Mouse (Mus musculus): ENCODE results near the gene Ppp1r16b.

DNA sequence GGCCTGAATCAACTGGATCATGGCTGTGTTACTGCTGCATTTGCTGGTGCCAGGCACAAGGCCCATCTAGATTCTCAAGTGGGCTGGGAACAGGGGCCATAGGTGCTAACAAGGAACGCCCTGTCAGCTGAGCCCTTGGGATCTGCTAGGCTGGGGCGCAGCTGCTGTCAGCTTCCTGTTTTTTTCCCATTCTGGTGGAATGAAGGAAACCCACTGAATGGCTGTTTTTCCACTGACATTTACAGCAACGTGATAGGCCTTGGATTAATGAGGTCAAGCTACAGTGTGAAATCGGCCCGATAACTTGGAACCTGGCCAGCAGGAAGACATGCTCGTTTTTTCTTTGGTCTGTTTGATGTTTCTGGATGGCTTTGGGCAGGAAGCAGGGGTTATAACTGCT is 7.6 kb downstream of the Ppp1r16b start:
- TF ChIP-seq NRF1 (IDR thresholded peaks at IDR 0.05; ENCODE audit: insufficient read depth, low read depth, low read length, poor library complexity, severe bottlenecking) (no peak), POLR2A (IDR thresholded peaks at IDR 0.05; ENCODE audit: control insufficient read depth in 1 of 2, insufficient read depth in 1 of 2, low read depth in 1 of 2, low read length in 2 of 2, poor library complexity in 1 of 2) (no peak), EP300 (IDR thresholded peaks at IDR 0.05; ENCODE audit: low read depth in 1 of 2, low read length in 2 of 2) (no peak), CTCF (IDR thresholded peaks at IDR 0.05 in 2 of 3, conservative IDR thresholded peaks at IDR 0.05 in 1 of 3; ENCODE audit: control insufficient read depth in 1 of 3, insufficient read depth in 1 of 3, low read depth in 2 of 3, low read length in 3 of 3, poor library complexity in 1 of 3, severe bottlenecking in 1 of 3) (no peak), NELFE (IDR thresholded peaks at IDR 0.05; ENCODE audit: low read depth, low read length) (no peak), ETS1 (IDR thresholded peaks at IDR 0.05; ENCODE audit: low read depth, low read length) (no peak), GABPA (IDR thresholded peaks at IDR 0.05; ENCODE audit: low read depth, low read length) (no peak)
